In the genomic region with DNA sequence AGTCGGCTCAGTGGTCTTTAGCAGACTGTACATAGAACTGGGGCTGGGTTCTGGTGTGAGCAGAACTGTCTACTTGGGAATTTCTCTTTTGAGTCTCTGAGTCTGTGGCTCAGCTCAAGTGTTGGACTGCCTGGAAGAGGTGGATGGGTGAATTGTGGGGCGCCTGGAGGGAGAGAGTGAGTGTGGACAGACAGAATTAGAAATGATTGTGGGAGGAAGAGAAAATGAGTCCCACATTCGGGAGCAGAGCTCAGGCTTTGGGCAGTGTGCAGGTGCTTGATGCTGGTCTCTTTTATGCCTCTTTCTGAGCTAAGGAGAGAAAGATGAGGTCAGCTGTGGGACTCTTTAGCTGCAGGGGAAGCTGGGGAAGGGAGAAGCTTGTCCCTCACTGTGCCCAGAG, we compare ENCODE assay signal across 23 mouse cellular contexts.
"Had no signal": no experiment of that assay in that cellular context is flagged by ENCODE, and none has a peak within 500 bp of the region (broad histone marks: within the 10 kb centered on the region; RNA-seq: fewer than 3 reads in every experiment).

No protein-coding gene starts in this region.

- H3K27ac ChIP-seq: heart, embryonic 10.5 days; hindbrain, embryonic 13.5 days; hindbrain, embryonic 15.5 days; hindbrain, postnatal 0 days; kidney, embryonic 15.5 days; kidney, postnatal 0 days; limb, embryonic 13.5 days; limb, embryonic 15.5 days; liver, embryonic 12.5 days; liver, embryonic 14.5 days had no signal

- H3K4me3 ChIP-seq: heart, embryonic 10.5 days; heart, embryonic 12.5 days; hindbrain, embryonic 13.5 days; hindbrain, embryonic 15.5 days; kidney, embryonic 15.5 days; limb, embryonic 13.5 days; limb, embryonic 15.5 days; liver, embryonic 12.5 days had no signal

- DNase-seq: gastrocnemius, postnatal 14 days; gastrocnemius, postnatal 36 days; heart, adult 18-20 months; heart, postnatal 10 days; kidney, adult 11 months; kidney, adult 2 months; kidney, adult 9 months; kidney, postnatal 14 days; kidney, postnatal 36 days; layer of hippocampus, adult 9-11 months; layer of hippocampus, postnatal 36 days; left cerebral cortex, postnatal 4 days had no signal
